Mouse (Mus musculus): Measurements from ENCODE around the gene Ctnna3. TPM values are rescaled to one million over a fixed set of nuclear protein-coding genes. Genes with fewer than 3 reads are reported as not detected.

The Ctnna3 gene
- total and polyA plus RNA-seq, 3 experiments = not detected

DNA sequence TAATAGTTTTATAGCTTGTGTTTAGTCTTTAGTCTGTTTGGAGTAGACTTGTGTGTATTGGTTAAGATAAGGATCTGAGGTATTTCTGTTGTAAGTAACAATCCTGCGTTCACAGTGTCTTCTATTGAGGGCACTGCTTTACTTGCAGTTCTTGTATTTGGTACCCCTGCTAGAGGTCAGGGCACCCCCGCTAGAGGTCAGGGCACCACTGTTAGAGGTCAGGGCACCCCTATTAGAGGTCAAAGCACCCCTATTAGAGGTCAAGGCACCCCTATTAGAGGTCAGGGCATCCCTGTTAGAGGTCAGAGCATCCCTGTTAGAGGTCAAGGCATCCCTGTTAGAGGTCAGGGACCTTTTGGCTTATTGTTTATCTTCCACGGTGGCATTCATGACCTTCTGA is 259.3 kb downstream of the Ctnna3 start:
- Histone ChIP-seq H3K4me1 (ENCODE audit: control insufficient read depth in 1 of 2, insufficient read depth in 2 of 2, low read length in 2 of 2) (no peaks in the 10 kb centered on the region), H3K9me3 (replicated peaks; ENCODE audit: insufficient read depth, low read length) (no peaks in the 10 kb centered on the region), H3K27ac (ENCODE audit: control insufficient read depth, low read depth, low read length) (no peak overlapping the region), H3K79me2 (ENCODE audit: control insufficient read depth, insufficient read depth, low read length, poor library complexity) (no peaks in the 10 kb centered on the region), H3K36me3 (ENCODE audit: control insufficient read depth in 1 of 2, insufficient read depth in 2 of 2, low read length in 2 of 2) (no peaks in the 10 kb centered on the region), H3K4me3 (ENCODE audit: control insufficient read depth in 1 of 2, insufficient read depth in 1 of 2, low read depth in 2 of 2, low read length in 2 of 2) (no peak overlapping the region), H3K9ac (ENCODE audit: control insufficient read depth, low read depth, low read length, poor library complexity, severe bottlenecking) (no peak overlapping the region), H3K27me3 (ENCODE audit: control insufficient read depth in 1 of 2, insufficient read depth in 2 of 2, low read length in 2 of 2) (no peaks in the 10 kb centered on the region)
- TF ChIP-seq ETS1 (IDR thresholded peaks at IDR 0.05; ENCODE audit: low read depth, low read length) = no peak
- no peak for TF ChIP-seq TBP (IDR thresholded peaks at IDR 0.05; ENCODE audit: low read depth, low read length)
- TF ChIP-seq USF1 (IDR thresholded peaks at IDR 0.05; ENCODE audit: low read depth, low read length) = no peak
- TF ChIP-seq GABPA (IDR thresholded peaks at IDR 0.05; ENCODE audit: low read depth, low read length) = no peak
- no peak for TF ChIP-seq POLR2AphosphoS2 (IDR thresholded peaks at IDR 0.05; ENCODE audit: low read length)
- no peak for TF ChIP-seq MAFK (IDR thresholded peaks at IDR 0.05; ENCODE audit: borderline replicate concordance, low read depth, low read length)
- no peak for TF ChIP-seq JUND (IDR thresholded peaks at IDR 0.05; ENCODE audit: low read depth, low read length)
- TF ChIP-seq KAT2A (conservative IDR thresholded peaks at IDR 0.05; ENCODE audit: low read depth, low read length) = no peak
- no peak for TF ChIP-seq ZMIZ1 (IDR thresholded peaks at IDR 0.05; ENCODE audit: low read depth, low read length)
- no peak for TF ChIP-seq RCOR1 (IDR thresholded peaks at IDR 0.05; ENCODE audit: low read depth, low read length)
- no peak for TF ChIP-seq MYB (IDR thresholded peaks at IDR 0.05; ENCODE audit: low read depth, low read length)
- no peak for TF ChIP-seq POLR2A (IDR thresholded peaks at IDR 0.05; ENCODE audit: control insufficient read depth in 1 of 2, insufficient read depth in 1 of 2, low read depth in 1 of 2, low read length in 2 of 2, poor library complexity in 1 of 2)
- DNase-seq (ENCODE audit: low read depth, low spot score) = no peak

DNA sequence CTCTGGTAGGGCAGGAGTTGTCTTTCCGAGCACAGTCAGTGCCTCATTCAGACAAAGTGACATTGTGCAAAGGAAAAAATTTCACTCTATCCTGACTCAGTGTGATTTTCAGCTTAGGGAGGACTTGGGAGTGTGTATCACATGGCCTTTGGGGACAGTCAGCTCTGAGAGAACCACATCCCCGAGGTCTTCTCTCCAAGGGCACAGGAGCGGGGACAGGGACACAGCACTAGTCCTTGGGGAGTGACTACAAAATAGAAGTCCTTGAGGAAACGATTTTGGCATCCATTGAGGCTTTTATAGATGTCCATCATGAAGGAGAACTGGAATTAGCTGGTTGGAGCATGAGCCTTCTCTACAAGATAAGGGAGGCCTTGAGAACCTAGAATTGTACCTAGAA is 259.8 kb downstream of the Ctnna3 start:
- no peak for DNase-seq (ENCODE audit: low read depth, low spot score)
- H3K36me3 ChIP-seq (ENCODE audit: control insufficient read depth in 1 of 2, insufficient read depth in 2 of 2, low read length in 2 of 2) = no peaks in the 10 kb centered on the region
- H3K4me1 ChIP-seq (ENCODE audit: control insufficient read depth in 1 of 2, insufficient read depth in 2 of 2, low read length in 2 of 2) = no peaks in the 10 kb centered on the region
- TF ChIP-seq MAZ (IDR thresholded peaks at IDR 0.05; ENCODE audit: low read depth, low read length) (no peak), NRF1 (IDR thresholded peaks at IDR 0.05; ENCODE audit: insufficient read depth, low read depth, low read length, poor library complexity, severe bottlenecking) (no peak), MYB (IDR thresholded peaks at IDR 0.05; ENCODE audit: low read depth, low read length) (no peak), EP300 (IDR thresholded peaks at IDR 0.05; ENCODE audit: low read depth in 1 of 2, low read length in 2 of 2) (no peak), ETS1 (IDR thresholded peaks at IDR 0.05; ENCODE audit: low read depth, low read length) (no peak), E2F4 (IDR thresholded peaks at IDR 0.05; ENCODE audit: borderline replicate concordance, low read depth, low read length) (no peak), MAFK (IDR thresholded peaks at IDR 0.05; ENCODE audit: borderline replicate concordance, low read depth, low read length) (no peak), ZKSCAN1 (IDR thresholded peaks at IDR 0.05; ENCODE audit: low read depth, low read length) (no peak), HCFC1 (IDR thresholded peaks at IDR 0.05; ENCODE audit: low read depth, low read length) (no peak), MXI1 (IDR thresholded peaks at IDR 0.05; ENCODE audit: low read depth, low read length) (no peak), TAL1 (IDR thresholded peaks at IDR 0.05; ENCODE audit: low read length) (no peak), ELF1 (IDR thresholded peaks at IDR 0.05; ENCODE audit: low read depth, low read length) (no peak), RAD21 (IDR thresholded peaks at IDR 0.05; ENCODE audit: low read depth, low read length) (no peak), USF1 (IDR thresholded peaks at IDR 0.05; ENCODE audit: low read depth, low read length) (no peak), TCF12 (IDR thresholded peaks at IDR 0.05; ENCODE audit: low read depth, low read length) (no peak), MEF2A (IDR thresholded peaks at IDR 0.05; ENCODE audit: extremely low read depth, insufficient replicate concordance, low read depth, low read length, poor library complexity, severe bottlenecking) (no peak), GABPA (IDR thresholded peaks at IDR 0.05; ENCODE audit: low read depth, low read length) (no peak), ZC3H11A (IDR thresholded peaks at IDR 0.05; ENCODE audit: low read depth, low read length) (no peak), SIN3A (IDR thresholded peaks at IDR 0.05; ENCODE audit: low read length) (no peak)
- H3K79me2 ChIP-seq (ENCODE audit: control insufficient read depth, insufficient read depth, low read length, poor library complexity) = no peaks in the 10 kb centered on the region
- no peak overlapping the region for H3K9ac ChIP-seq (ENCODE audit: control insufficient read depth, low read depth, low read length, poor library complexity, severe bottlenecking)
- no peak overlapping the region for H3K27ac ChIP-seq (ENCODE audit: control insufficient read depth, low read depth, low read length)
- no peaks in the 10 kb centered on the region for H3K9me3 ChIP-seq (replicated peaks; ENCODE audit: insufficient read depth, low read length)
- H3K27me3 ChIP-seq (ENCODE audit: control insufficient read depth in 1 of 2, insufficient read depth in 2 of 2, low read length in 2 of 2) = no peaks in the 10 kb centered on the region
- no peak overlapping the region for H3K4me3 ChIP-seq (ENCODE audit: control insufficient read depth in 1 of 2, insufficient read depth in 1 of 2, low read depth in 2 of 2, low read length in 2 of 2)
